22 mouse cellular contexts compared by ENCODE assay signal in genomic region chr14:118433848-118434247, GRCm38 (mm10).
DNase-seq lines count a peak whose midpoint lies in the region; ATAC-seq lines count a peak whose summit lies in the region.
"Had no signal": no experiment of that assay in that cellular context is flagged by ENCODE, and none has a peak within 500 bp of the region (broad histone marks: within the 10 kb centered on the region; RNA-seq: fewer than 3 reads in every experiment).

No protein-coding gene starts in this region.

- ATAC-seq in hindbrain, embryonic 11.5 days (ENCODE audit: low FRiP score) = no peak
- ATAC-seq in midbrain, embryonic 11.5 days (ENCODE audit: low FRiP score) = no peak
- no peak for ATAC-seq in midbrain, embryonic 13.5 days
- ATAC-seq in stomach, embryonic 16.5 days (ENCODE audit: insufficient read depth, low FRiP score) = no peak
- no peak for ATAC-seq in hindbrain, embryonic 16.5 days
- ATAC-seq: forebrain, embryonic 14.5 days had no signal

- no peak overlapping the region for H3K4me2 ChIP-seq in hindbrain, embryonic 11.5 days (replicated peaks; ENCODE audit: low read depth, low read length)
- H3K4me2 ChIP-seq in midbrain, embryonic 11.5 days = no peak overlapping the region
- no peak overlapping the region for H3K4me2 ChIP-seq in midbrain, embryonic 13.5 days (replicated peaks)
- H3K4me2 ChIP-seq in stomach, embryonic 16.5 days (ENCODE audit: low read depth, low read length) = no peak overlapping the region
- H3K4me2 ChIP-seq in hindbrain, embryonic 16.5 days (ENCODE audit: low read length) = no peak overlapping the region
- H3K4me2 ChIP-seq: embryonic facial prominence, embryonic 13.5 days; embryonic facial prominence, embryonic 15.5 days; forebrain, embryonic 12.5 days had no signal

- peaks cover 74% of the 10 kb centered on the region for H3K27me3 ChIP-seq in hindbrain, embryonic 10.5 days (ENCODE audit: insufficient read depth, poor library complexity, severe bottlenecking)
- H3K27me3 ChIP-seq in hindbrain, embryonic 11.5 days (ENCODE audit: control insufficient read depth, insufficient read depth, low read length) = peaks cover 11% of the 10 kb centered on the region; the same call in 1 of the 2 replicates
- no peaks in the 10 kb centered on the region; the same call in 1 of the 2 replicates for H3K27me3 ChIP-seq in midbrain, embryonic 11.5 days (ENCODE audit: control insufficient read depth, insufficient read depth, low read length)
- H3K27me3 ChIP-seq in midbrain, embryonic 13.5 days = peaks cover 44% of the 10 kb centered on the region
- H3K27me3 ChIP-seq in stomach, embryonic 16.5 days (ENCODE audit: control insufficient read depth, insufficient read depth, low read length) = peaks cover 28% of the 10 kb centered on the region
- peaks cover 4% of the 10 kb centered on the region for H3K27me3 ChIP-seq in hindbrain, embryonic 16.5 days (replicated peaks; ENCODE audit: control insufficient read depth, insufficient read depth, low read length)

- H3K9ac ChIP-seq in hindbrain, embryonic 11.5 days (ENCODE audit: low read depth, low read length) = no peak overlapping the region
- no peak overlapping the region for H3K9ac ChIP-seq in midbrain, embryonic 11.5 days (ENCODE audit: low read length)
- no peak overlapping the region for H3K9ac ChIP-seq in midbrain, embryonic 13.5 days (replicated peaks)
- no peak overlapping the region for H3K9ac ChIP-seq in stomach, embryonic 16.5 days (ENCODE audit: low read length)
- no peak overlapping the region for H3K9ac ChIP-seq in hindbrain, embryonic 16.5 days (ENCODE audit: low read depth, low read length)
- H3K9ac ChIP-seq: embryonic facial prominence, embryonic 13.5 days; embryonic facial prominence, embryonic 15.5 days; forebrain, embryonic 12.5 days had no signal

- H3K27ac ChIP-seq in hindbrain, embryonic 10.5 days = 0 out of 2 replicates have a peak overlapping the region, but pooled peaks have one; percentile 56
- no peak overlapping the region for H3K27ac ChIP-seq in hindbrain, embryonic 11.5 days (ENCODE audit: low read depth, low read length)
- no peak overlapping the region for H3K27ac ChIP-seq in midbrain, embryonic 11.5 days (ENCODE audit: low read depth, low read length)
- H3K27ac ChIP-seq in midbrain, embryonic 13.5 days = no peak overlapping the region
- H3K27ac ChIP-seq in stomach, embryonic 16.5 days (ENCODE audit: low read length) = 0 out of 2 replicates have a peak overlapping the region, but pooled peaks have one; percentile 3
- H3K27ac ChIP-seq in hindbrain, embryonic 16.5 days (ENCODE audit: low read depth, low read length) = no peak overlapping the region
- H3K27ac ChIP-seq: embryonic facial prominence, embryonic 13.5 days; embryonic facial prominence, embryonic 15.5 days; forebrain, embryonic 10.5 days; forebrain, embryonic 12.5 days had no signal

- no peak overlapping the region for H3K4me3 ChIP-seq in hindbrain, embryonic 10.5 days
- no peak overlapping the region for H3K4me3 ChIP-seq in hindbrain, embryonic 11.5 days (ENCODE audit: low read depth, low read length)
- H3K4me3 ChIP-seq in midbrain, embryonic 11.5 days (ENCODE audit: low read depth, low read length) = no peak overlapping the region
- H3K4me3 ChIP-seq in midbrain, embryonic 13.5 days (replicated peaks) = no peak overlapping the region
- no peak overlapping the region for H3K4me3 ChIP-seq in stomach, embryonic 16.5 days (replicated peaks; ENCODE audit: low read length)
- H3K4me3 ChIP-seq in hindbrain, embryonic 16.5 days (ENCODE audit: low read length) = no peak overlapping the region
- H3K4me3 ChIP-seq: embryonic facial prominence, embryonic 13.5 days; embryonic facial prominence, embryonic 15.5 days; erythroblast, embryonic 14.5 days; forebrain, embryonic 10.5 days; forebrain, embryonic 12.5 days had no signal

- WGBS in hindbrain, embryonic 10.5 days = 26% methylated on average over 6 of the region's 6 CpGs
- 36% methylated on average over 6 of the region's 6 CpGs for WGBS in hindbrain, embryonic 11.5 days
- WGBS in midbrain, embryonic 11.5 days = 13% methylated on average over 6 of the region's 6 CpGs
- 8% methylated on average over 6 of the region's 6 CpGs for WGBS in midbrain, embryonic 13.5 days
- WGBS in stomach, embryonic 16.5 days = 59% methylated on average over 6 of the region's 6 CpGs
- 33% methylated on average over 6 of the region's 6 CpGs for WGBS in hindbrain, embryonic 16.5 days

- peaks cover 50% of the 10 kb centered on the region for H3K4me1 ChIP-seq in hindbrain, embryonic 10.5 days (replicated peaks)
- H3K4me1 ChIP-seq in hindbrain, embryonic 11.5 days (replicated peaks; ENCODE audit: control insufficient read depth, insufficient read depth, low read length) = no peaks in the 10 kb centered on the region; the same call in 1 of the 2 replicates
- peaks cover 29% of the 10 kb centered on the region for H3K4me1 ChIP-seq in midbrain, embryonic 11.5 days (ENCODE audit: control insufficient read depth, insufficient read depth, low read length)
- peaks cover 36% of the 10 kb centered on the region for H3K4me1 ChIP-seq in midbrain, embryonic 13.5 days (replicated peaks)
- H3K4me1 ChIP-seq in stomach, embryonic 16.5 days (ENCODE audit: control insufficient read depth, insufficient read depth, low read length) = no peaks in the 10 kb centered on the region; the same call in 1 of the 2 replicates
- peaks cover 8% of the 10 kb centered on the region for H3K4me1 ChIP-seq in hindbrain, embryonic 16.5 days (ENCODE audit: control insufficient read depth, insufficient read depth, low read depth, low read length)

- no peaks in the 10 kb centered on the region for H3K36me3 ChIP-seq in hindbrain, embryonic 10.5 days
- no peaks in the 10 kb centered on the region for H3K36me3 ChIP-seq in hindbrain, embryonic 11.5 days (ENCODE audit: control insufficient read depth, insufficient read depth, low read length)
- H3K36me3 ChIP-seq in midbrain, embryonic 11.5 days (ENCODE audit: control insufficient read depth, insufficient read depth, low read length) = no peaks in the 10 kb centered on the region
- H3K36me3 ChIP-seq in midbrain, embryonic 13.5 days = no peaks in the 10 kb centered on the region
- no peaks in the 10 kb centered on the region for H3K36me3 ChIP-seq in stomach, embryonic 16.5 days (ENCODE audit: control insufficient read depth, insufficient read depth, low read length)
- no peaks in the 10 kb centered on the region for H3K36me3 ChIP-seq in hindbrain, embryonic 16.5 days (ENCODE audit: control insufficient read depth, insufficient read depth, low read length)
- H3K36me3 ChIP-seq: embryonic facial prominence, embryonic 13.5 days; embryonic facial prominence, embryonic 15.5 days; forebrain, embryonic 10.5 days; forebrain, embryonic 12.5 days had no signal

- no peaks in the 10 kb centered on the region for H3K9me3 ChIP-seq in hindbrain, embryonic 10.5 days
- no peaks in the 10 kb centered on the region for H3K9me3 ChIP-seq in hindbrain, embryonic 11.5 days (ENCODE audit: control insufficient read depth, low read length)
- H3K9me3 ChIP-seq in midbrain, embryonic 11.5 days (ENCODE audit: control insufficient read depth, low read length) = no peaks in the 10 kb centered on the region
- no peaks in the 10 kb centered on the region for H3K9me3 ChIP-seq in midbrain, embryonic 13.5 days
- H3K9me3 ChIP-seq in stomach, embryonic 16.5 days (replicated peaks; ENCODE audit: control insufficient read depth, low read length) = no peaks in the 10 kb centered on the region
- no peaks in the 10 kb centered on the region for H3K9me3 ChIP-seq in hindbrain, embryonic 16.5 days (ENCODE audit: control insufficient read depth, low read length)
- H3K9me3 ChIP-seq: embryonic facial prominence, embryonic 13.5 days; embryonic facial prominence, embryonic 15.5 days; forebrain, embryonic 10.5 days; forebrain, embryonic 12.5 days had no signal

- DNase-seq in hindbrain, embryonic 10.5 days (ENCODE audit: low spot score) = no peak
- DNase-seq in hindbrain, embryonic 11.5 days (ENCODE audit: low spot score) = no peak
- DNase-seq in midbrain, embryonic 11.5 days (ENCODE audit: low spot score, missing footprints) = peak; percentile 89
- DNase-seq: adrenal gland, adult 2 months; adrenal gland, postnatal 10 days; adrenal gland, postnatal 25 days; cerebellum, adult 11 months; cerebellum, adult 18-20 months; cerebellum, adult 8-10 months; cerebellum, adult 9-11 months; cerebellum, postnatal 14 days; cerebellum, postnatal 36 days; embryo, embryonic 11 days had no signal

Comparison
In these comparisons a context has a peak if more than half of its experiments do, and no peak if none do; other contexts are left out.
1. H3K27ac ChIP-seq: peak in hindbrain, embryonic 10.5 days (single experiment) and stomach, embryonic 16.5 days (single experiment); none in hindbrain, embryonic 11.5 days (single experiment), midbrain, embryonic 11.5 days (single experiment), midbrain, embryonic 13.5 days (single experiment) and hindbrain, embryonic 16.5 days (single experiment).